In genomic region chr6:142887375-142887774, GRCm38 (mm10) we compare ENCODE assay signal across 27 mouse cellular contexts.
DNase-seq lines count a peak whose midpoint lies in the region; ATAC-seq and TF ChIP-seq lines count a peak whose summit lies in the region.
"Had no signal": no experiment of that assay in that cellular context is flagged by ENCODE, and none has a peak within 500 bp of the region (broad histone marks: within the 10 kb centered on the region; RNA-seq: fewer than 3 reads in every experiment).

No protein-coding gene starts in this region.

- H3K27me3 ChIP-seq in midbrain, postnatal 0 days (ENCODE audit: insufficient read depth, low read length) = no peaks in the 10 kb centered on the region
- no peaks in the 10 kb centered on the region for H3K27me3 ChIP-seq in hindbrain, embryonic 12.5 days
- H3K27me3 ChIP-seq: heart, embryonic 13.5 days; kidney, embryonic 15.5 days; limb, embryonic 13.5 days; liver, embryonic 13.5 days; neural tube, embryonic 12.5 days had no signal

- H3K4me3 ChIP-seq in midbrain, postnatal 0 days (ENCODE audit: low read depth, low read length) = no peak overlapping the region
- H3K4me3 ChIP-seq in hindbrain, embryonic 12.5 days = no peak overlapping the region
- H3K4me3 ChIP-seq: embryonic facial prominence, embryonic 10.5 days; forebrain, embryonic 10.5 days; heart, adult 2 months; heart, embryonic 13.5 days; kidney, embryonic 15.5 days; limb, embryonic 13.5 days; liver, embryonic 13.5 days; neural tube, embryonic 12.5 days had no signal

- H3K4me2 ChIP-seq in midbrain, postnatal 0 days (ENCODE audit: low read depth, low read length, poor library complexity, severe bottlenecking) = no peak overlapping the region
- no peak overlapping the region for H3K4me2 ChIP-seq in hindbrain, embryonic 12.5 days (replicated peaks)
- H3K4me2 ChIP-seq: heart, embryonic 13.5 days; kidney, embryonic 15.5 days; limb, embryonic 13.5 days; liver, embryonic 13.5 days; midbrain, embryonic 11.5 days; neural tube, embryonic 12.5 days had no signal

- ATAC-seq in hematopoietic stem cell, adult 5-6 weeks (replicated peaks in 1 of 2; ENCODE audit: insufficient read depth in 1 of 2, low FRiP score in 2 of 2, low TSS enrichment in 1 of 2, low read depth in 1 of 2, poor library complexity in 2 of 2, severe bottlenecking in 2 of 2) = peak; percentile 31 to 50; a peak in 3 of 4 replicates
- ATAC-seq in midbrain, postnatal 0 days (ENCODE audit: low FRiP score) = no peak
- no peak for ATAC-seq in hindbrain, embryonic 12.5 days (ENCODE audit: low FRiP score)
- ATAC-seq: forebrain, embryonic 16.5 days had no signal

- H3K9ac ChIP-seq in midbrain, postnatal 0 days (replicated peaks; ENCODE audit: low read length, poor library complexity, severe bottlenecking) = no peak overlapping the region
- no peak overlapping the region for H3K9ac ChIP-seq in hindbrain, embryonic 12.5 days
- H3K9ac ChIP-seq: heart, embryonic 13.5 days; kidney, embryonic 15.5 days; limb, embryonic 13.5 days; liver, embryonic 13.5 days; neural tube, embryonic 12.5 days had no signal

- 88% methylated on average over 1 of the region's 1 CpGs for WGBS in midbrain, postnatal 0 days
- whole genome bisulfite sequencing in hindbrain, embryonic 12.5 days = 89% methylated on average over 1 of the region's 1 CpGs

- H3K36me3 ChIP-seq in midbrain, postnatal 0 days (ENCODE audit: insufficient read depth, low read length) = no peaks in the 10 kb centered on the region; the same call in 1 of the 2 replicates
- no peaks in the 10 kb centered on the region for H3K36me3 ChIP-seq in hindbrain, embryonic 12.5 days
- H3K36me3 ChIP-seq: embryonic facial prominence, embryonic 10.5 days; forebrain, embryonic 10.5 days; heart, embryonic 13.5 days; kidney, embryonic 15.5 days; limb, embryonic 13.5 days; liver, embryonic 13.5 days had no signal

- H3K27ac ChIP-seq in midbrain, postnatal 0 days (ENCODE audit: low read depth, low read length) = no peak overlapping the region
- no peak overlapping the region for H3K27ac ChIP-seq in hindbrain, embryonic 12.5 days
- H3K27ac ChIP-seq: embryonic facial prominence, embryonic 10.5 days; forebrain, embryonic 10.5 days; heart, adult 2 months; heart, embryonic 13.5 days; kidney, embryonic 15.5 days; limb, embryonic 13.5 days; liver, embryonic 13.5 days; macrophage; neural tube, embryonic 12.5 days had no signal

- no peaks in the 10 kb centered on the region for H3K9me3 ChIP-seq in midbrain, postnatal 0 days (ENCODE audit: low read length)
- no peaks in the 10 kb centered on the region for H3K9me3 ChIP-seq in hindbrain, embryonic 12.5 days (replicated peaks)
- H3K9me3 ChIP-seq: embryonic facial prominence, embryonic 10.5 days; forebrain, embryonic 10.5 days; heart, embryonic 13.5 days; kidney, embryonic 15.5 days; limb, embryonic 13.5 days; liver, embryonic 13.5 days; neural tube, embryonic 12.5 days had no signal

- no peaks in the 10 kb centered on the region for H3K4me1 ChIP-seq in midbrain, postnatal 0 days (ENCODE audit: insufficient read depth, low read length)
- no peaks in the 10 kb centered on the region for H3K4me1 ChIP-seq in hindbrain, embryonic 12.5 days
- H3K4me1 ChIP-seq: embryonic facial prominence, embryonic 10.5 days; forebrain, embryonic 10.5 days; heart, embryonic 13.5 days; limb, embryonic 13.5 days; neural tube, embryonic 12.5 days had no signal

- no peak for TF ChIP-seq CTCF in midbrain, postnatal 0 days (IDR thresholded peaks at IDR 0.05)

- DNase-seq in 416B (ENCODE audit: low read depth) = peak; percentile 89
- DNase-seq in CD4-positive, CD25-positive, alpha-beta regulatory T cell, adult 2 months (ENCODE audit: low read depth, low spot score) = peak; percentile 52
- DNase-seq in thymus, postnatal 10 days (ENCODE audit: low spot score in 2 of 2) = peak; percentile 41 to 45
- no peak for DNase-seq in cerebellum, adult 11-12 months
- DNase-seq in midbrain, postnatal 0 days (ENCODE audit: low spot score) = no peak
- DNase-seq: adrenal gland, postnatal 36 days; cerebellum, adult 9-11 months; gastrocnemius, postnatal 14 days; heart, adult 2 months; heart, postnatal 4 days; kidney, adult 11 months; kidney, postnatal 4 days; layer of hippocampus, adult 9-11 months; liver, embryonic 13.5 days; lung, adult 2 months; right cerebral cortex, postnatal 14 days had no signal

Comparison
In these comparisons a context has a peak if more than half of its experiments do, and no peak if none do; other contexts are left out.
1. DNase-seq: peak in 416B (single experiment), CD4-positive, CD25-positive, alpha-beta regulatory T cell, adult 2 months (single experiment) and thymus, postnatal 10 days (2 of 2); none in cerebellum, adult 11-12 months (single experiment) and midbrain, postnatal 0 days (single experiment).
2. ATAC-seq: peak in hematopoietic stem cell, adult 5-6 weeks (2 of 2); none in midbrain, postnatal 0 days (single experiment) and hindbrain, embryonic 12.5 days (single experiment).